Mouse (Mus musculus) thymus, postnatal 0 days (tissue): ENCODE data around the gene Sumf1. TPM values are rescaled to one million over a fixed set of nuclear protein-coding genes. Genes with fewer than 3 reads are reported as not detected.

Experiments used
- DNase-seq: peaks from one replicate; pipeline ENCODE4 v3.0.0-alpha.2; 2015; ENCODE audit warnings: low spot score
- polyA plus RNA-seq: library from polyadenylated mRNA; unstranded; fragments of >200 nt; fragmentation: Nextera tagmentation; extraction: Ambion mirVana; gene quantifications from 2 replicates; pipeline ENCODE4 v1.2.1, GENCODE M21; 2015

Gene Sumf1
- polyA plus RNA-seq = 14.8 and 17.3 TPM in 2 replicates

DNA sequence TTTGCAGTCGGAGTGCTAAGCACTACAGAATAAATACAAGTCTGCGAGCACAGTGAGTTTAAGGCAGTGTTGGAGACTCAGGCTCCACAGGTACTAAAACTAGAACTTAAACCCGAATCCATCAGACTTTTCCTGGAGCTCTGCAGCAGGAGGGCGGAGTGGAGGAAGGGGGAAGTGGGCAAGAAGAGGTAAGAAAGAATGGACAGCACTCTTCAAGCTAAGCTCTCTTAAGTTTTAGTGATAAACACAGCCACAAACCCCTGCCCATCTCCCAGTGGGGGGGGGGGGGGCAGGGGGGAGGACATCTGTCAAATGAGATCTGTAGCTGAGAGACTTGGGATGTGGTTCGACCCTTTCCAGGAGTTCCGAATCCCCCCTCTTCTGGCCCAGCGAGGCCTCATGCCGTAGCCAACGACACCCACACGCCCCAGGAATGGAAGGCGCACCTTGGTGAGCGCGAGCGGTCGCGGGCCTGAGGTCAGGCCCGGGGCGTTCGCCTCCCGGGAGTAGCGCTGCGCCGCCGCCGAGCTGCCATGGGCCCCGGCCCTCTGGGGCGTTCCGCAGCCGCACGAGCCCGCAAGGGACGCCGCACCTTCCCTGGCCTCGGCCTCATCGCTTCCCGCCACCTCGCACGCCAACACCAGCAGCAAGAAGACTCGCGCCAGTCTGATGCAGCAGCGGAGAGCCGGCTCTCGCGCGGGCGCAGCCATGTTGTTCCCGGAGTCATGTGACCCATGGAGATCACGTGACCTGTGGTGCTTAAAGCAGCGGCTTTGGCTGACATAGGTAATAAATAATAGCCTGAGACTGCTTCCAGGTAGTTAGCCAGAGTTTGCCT lies at the start of gene Sumf1:
Sumf1 (minus strand) TSS at position 736 of the 838 bp plus-strand sequence.
- peak; percentile 86 for DNase-seq

DNA sequence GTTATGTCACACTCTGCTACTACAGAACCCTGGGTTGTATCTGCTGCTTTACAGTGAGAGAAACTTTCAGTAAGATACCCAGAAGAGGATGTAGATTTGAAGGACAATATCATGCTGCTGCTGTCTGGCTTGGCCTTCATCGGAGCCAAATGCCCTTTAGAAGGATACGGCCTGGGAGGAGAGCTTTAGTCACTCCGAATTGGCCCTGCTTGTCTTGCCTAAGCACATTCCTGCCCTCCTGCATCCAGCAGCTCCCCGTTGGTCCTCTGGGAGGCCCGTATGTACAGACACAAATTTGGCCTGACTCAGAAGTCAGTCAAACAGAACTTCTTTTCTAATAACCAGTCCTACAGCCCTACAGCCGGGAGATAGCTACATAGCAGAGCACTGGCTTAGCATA lies 49.2 kb upstream of the Sumf1 start:
- DNase-seq = no peak

DNA sequence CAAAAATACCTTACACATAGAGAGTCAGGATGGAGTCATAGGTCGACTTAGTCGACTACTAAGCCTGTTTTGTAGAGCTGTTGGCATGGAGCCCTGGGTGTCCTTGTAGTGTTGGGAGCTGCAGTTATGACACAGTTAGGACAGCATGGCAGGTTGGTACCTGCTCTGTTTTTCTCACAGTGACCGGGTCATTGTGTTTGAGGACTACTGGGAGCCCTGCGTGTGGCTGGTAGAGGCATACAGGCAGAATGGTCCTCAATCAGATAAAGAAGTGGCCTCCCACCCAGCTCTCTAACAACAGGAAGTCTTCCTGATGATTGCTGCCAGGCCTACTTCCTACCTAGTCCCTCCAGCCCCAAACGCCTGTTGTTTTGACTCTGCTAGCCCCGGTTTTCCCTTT lies 47.7 kb upstream of the Sumf1 start:
- no peak for DNase-seq

- no peak for DNase-seq
Observed at GRCm38 (mm10) chr6:108231892-108232710, 46.7 kb upstream of the Sumf1 start.

DNA sequence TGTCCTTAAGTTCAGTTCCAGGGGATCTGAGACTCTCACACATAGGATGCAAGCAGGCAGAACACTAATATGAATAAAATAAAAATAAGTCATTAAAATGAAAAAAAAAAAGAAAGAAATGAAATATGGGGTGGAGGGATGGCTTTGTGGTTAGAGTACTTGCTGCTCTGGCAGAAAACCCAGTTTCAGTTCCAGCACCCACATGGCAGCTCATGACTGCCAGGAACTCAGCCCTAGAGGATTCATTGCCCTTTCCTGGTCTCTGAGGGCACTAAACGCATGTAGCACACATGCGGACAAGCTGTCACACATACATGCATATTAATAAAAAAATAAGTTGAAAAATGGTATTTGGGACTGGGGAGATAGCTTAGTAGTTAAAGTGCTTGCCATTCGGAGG lies 45.2 kb upstream of the Sumf1 start:
- DNase-seq = no peak

GRCm38 (mm10) chr6:108228601-108229000 lies 43.2 kb upstream of the Sumf1 start:
- DNase-seq = no peak

- DNase-seq = no peak
Observed at GRCm38 (mm10) chr6:108228048-108228447, 42.7 kb upstream of the Sumf1 start.

DNA sequence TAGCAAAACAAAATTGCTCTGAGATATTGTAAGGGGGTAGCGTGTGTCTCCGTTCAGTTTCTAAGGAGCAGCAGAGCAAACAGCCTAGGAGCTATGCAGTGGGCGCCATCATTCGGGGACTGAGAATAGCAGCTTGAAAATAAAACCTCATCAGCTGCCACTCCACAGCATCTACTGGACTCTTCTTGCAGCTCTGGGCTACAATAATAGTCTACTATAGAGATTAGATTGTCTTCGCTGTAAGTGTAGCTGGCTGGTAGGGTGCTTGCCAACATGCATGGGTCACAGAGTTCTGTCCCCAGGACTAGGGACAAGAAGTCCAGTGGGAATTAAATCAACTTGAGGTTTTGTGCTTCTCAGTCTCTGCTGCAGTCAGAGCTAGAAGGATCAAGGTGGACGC lies 42.1 kb upstream of the Sumf1 start:
- DNase-seq = no peak

GRCm38 (mm10) chr6:108226230-108226629 lies 40.8 kb upstream of the Sumf1 start:
- DNase-seq = no peak

- DNase-seq = no peak
Observed at GRCm38 (mm10) chr6:108225027-108225426, 39.6 kb upstream of the Sumf1 start.

- DNase-seq = no peak
Observed at GRCm38 (mm10) chr6:108224361-108224760, 39.0 kb upstream of the Sumf1 start.

- DNase-seq = no peak
Observed at GRCm38 (mm10) chr6:108222875-108223274, 37.5 kb upstream of the Sumf1 start.

GRCm38 (mm10) chr6:108222435-108222834 lies 37.1 kb upstream of the Sumf1 start:
- DNase-seq = no peak

GRCm38 (mm10) chr6:108217987-108218386 lies 32.6 kb upstream of the Sumf1 start:
- no peak for DNase-seq

DNA sequence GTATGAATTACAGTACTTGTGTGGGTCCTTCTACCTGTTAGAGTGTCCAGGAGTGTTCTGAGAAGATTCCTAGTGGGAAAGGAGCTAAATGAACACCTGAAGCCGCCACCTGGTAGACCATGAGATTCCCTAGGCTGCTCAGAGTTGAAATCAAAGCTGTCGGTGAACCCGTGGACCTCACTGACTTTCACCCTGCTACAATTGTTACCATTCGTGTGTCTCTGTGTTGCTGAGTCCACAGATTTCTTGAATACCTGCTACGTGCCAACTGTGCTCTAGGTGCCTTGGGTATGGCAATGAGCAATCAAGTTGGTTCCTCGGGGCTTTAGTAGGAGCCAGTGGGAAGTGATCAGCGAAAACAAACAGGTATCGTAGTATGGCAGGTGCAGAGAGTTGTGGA lies 31.4 kb upstream of the Sumf1 start:
- no peak for DNase-seq

- no peak for DNase-seq
Observed at GRCm38 (mm10) chr6:108216091-108216490, 30.7 kb upstream of the Sumf1 start.

DNA sequence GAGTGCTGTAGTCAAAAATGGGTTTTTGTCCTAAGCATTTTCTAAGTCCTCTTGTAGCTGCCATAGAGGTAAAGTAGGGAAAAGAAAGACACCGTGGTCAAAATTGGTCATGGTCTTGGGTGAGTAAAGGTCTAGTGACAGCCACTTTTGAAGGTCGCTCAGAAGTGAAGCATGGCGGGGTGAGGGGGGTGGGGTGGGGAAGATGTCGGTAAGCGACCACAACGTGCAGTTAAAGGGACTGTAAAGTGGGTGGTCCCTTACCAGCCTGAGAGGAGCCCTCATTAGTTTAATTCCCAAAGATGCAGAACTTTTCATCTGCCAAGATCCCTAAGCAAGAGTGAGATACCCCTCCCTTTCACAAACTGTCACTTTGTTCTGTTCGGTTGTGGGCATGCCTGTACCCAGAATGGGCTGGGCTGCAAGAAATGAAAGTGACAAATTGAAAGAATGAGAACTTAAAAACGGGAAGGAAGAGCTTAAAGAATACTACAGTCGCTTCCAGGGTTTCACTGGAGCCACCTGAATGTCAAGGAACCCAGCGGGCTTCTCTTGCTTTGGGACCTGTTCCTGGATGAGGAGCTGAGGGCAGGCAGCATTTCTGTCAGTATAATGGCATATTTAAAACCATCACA lies 29.0 kb upstream of the Sumf1 start:
- DNase-seq = no peak

GRCm38 (mm10) chr6:108213481-108214293 lies 28.3 kb upstream of the Sumf1 start:
- DNase-seq = peak; percentile 28

GRCm38 (mm10) chr6:108212881-108213295 lies 27.5 kb upstream of the Sumf1 start, which contains the start of gene Itpr1:
Itpr1 (plus strand) TSS chr6:108213096.
- DNase-seq = peak; percentile 98

DNA sequence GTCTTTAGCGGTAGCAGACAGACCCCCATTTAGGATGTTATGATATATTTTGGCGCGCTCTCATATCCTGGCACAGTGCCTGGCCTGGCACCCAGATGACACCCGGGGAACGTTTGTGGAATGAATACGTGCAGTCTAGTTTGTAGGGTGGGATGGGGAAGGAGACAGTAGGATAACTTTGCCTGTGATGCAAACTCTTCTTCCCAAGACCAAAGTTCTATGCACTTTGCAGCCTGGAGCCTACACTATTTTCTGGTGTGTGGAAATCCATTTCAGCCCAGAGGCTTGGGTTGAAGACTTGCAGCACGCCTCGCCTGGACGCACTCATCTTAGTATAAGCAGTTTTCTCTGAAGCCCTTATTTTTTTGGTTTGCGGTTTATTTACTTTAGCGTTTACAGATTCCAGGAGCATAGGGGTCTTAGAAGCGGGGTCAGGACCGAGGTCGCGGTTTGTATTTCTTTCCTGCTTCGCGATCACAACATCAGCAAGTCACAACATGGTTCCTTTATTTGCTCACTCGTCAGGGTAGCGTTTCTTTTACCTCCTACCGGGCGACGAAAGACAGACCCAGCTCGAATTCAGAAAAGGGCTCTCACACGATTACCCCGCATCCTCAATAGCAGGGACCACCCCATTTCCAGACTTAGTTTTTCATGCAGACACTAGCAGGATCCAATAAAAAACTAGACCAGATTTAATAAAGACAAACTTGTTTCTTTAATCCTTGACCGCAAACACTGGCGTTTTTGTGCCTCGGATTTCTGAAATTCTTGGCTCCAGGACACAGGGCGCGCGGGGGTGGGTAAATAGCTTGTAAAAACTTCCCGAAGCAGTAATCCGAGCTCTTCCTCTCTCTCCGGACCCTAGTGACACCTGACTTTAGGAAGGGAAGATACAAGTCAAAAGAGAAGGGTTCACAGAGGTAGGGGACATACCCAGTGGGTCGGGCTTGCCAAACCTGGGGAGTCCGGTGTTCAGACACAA lies 26.8 kb upstream of the Sumf1 start:
- no peak for DNase-seq
